Mouse (Mus musculus): ENCODE measurements around the gene Wdr13. TPM values are rescaled to one million over a fixed set of nuclear protein-coding genes. Genes with fewer than 3 reads are reported as not detected.

Gene Wdr13
- 17.1 and 25.7 TPM in 2 replicates for total RNA-seq (2012; rRNA removed)

DNA sequence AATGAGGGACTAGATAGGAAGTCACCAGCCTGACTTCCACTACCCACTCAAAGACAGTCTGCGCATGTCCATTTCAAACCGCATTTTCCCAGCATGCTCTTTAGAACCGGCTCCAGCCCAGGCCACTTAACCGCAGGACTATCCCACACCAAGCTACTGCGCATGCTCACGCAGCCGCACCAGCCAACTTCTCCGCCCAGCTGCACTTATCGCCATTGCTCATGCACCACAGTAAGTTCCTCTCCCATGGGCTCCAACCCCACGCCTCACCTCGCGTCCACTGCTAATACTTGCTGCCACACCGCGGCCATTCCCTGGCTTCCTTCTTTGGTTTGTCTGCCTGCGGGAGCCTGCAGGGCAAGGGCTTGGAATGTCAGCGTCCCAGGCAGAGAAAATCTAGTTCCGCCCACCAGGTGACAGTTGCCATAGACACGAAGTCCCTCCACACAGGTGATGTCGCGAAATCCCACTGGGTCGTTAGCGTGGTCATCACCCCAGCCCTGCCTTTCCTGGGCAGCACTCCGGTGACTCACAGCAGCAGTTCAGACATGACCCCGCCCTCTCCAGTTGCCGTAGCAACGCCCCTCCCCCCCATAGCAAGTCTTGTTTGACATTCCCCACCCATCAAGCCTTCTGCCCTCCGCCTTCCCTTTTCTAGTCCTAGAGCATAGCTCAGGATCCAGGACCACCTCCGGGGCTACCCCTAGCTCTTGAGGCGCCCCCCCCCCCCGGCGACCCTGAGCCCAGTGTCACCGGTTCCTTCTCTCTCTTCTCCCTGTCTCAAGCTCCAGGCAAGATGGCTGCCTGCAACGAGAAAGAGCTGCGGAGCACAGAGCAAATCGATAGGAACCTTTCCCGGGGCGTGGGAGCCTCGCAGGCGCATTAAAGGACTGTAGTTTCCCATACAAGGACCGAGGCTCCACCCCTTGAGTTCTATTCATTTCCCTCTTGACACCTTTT lies at the start of gene Wdr13:
Gene Wdr13 (minus strand): TSS at position 876 of the 960 bp plus-strand sequence.
- H3K9me3 ChIP-seq (ENCODE audit: control insufficient read depth, insufficient read depth, low read depth, low read length): no peaks in the 10 kb centered on the region

DNA sequence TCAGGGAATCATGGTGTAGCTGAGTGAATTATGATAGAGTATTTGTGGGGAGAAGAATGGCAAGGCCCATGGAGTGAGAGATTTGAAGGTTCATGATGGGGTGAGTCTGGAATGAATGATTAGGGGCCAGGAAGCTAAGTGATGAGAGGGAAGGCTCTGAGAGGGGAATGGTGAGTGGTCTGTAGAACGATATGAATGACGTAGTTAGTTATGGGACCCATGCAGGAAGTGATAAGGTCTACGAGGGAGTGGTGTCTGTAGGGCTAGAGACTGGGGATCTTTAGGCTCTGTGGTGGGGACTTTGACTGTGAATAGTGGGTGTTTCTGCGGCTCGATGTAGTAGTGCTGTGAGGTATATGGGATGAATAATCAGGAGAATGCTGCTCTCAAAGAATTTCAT lies 47.0 kb upstream of the Wdr13 start:
- Histone ChIP-seq H3K4me3 (ENCODE audit: insufficient read depth in 1 of 2, low read depth in 1 of 2, low read length in 2 of 2, poor library complexity in 1 of 2, severe bottlenecking in 1 of 2) (no peak overlapping the region), H3K9me3 (ENCODE audit: control insufficient read depth, insufficient read depth, low read depth, low read length) (no peaks in the 10 kb centered on the region), H3K9ac (ENCODE audit: insufficient read depth, low read depth, low read length, poor library complexity, severe bottlenecking) (no peak overlapping the region), H3K4me1 (ENCODE audit: control insufficient read depth in 2 of 2, insufficient read depth in 2 of 2, low read length in 2 of 2, poor library complexity in 1 of 2) (peaks cover 5 to 6% of the 10 kb centered on the region in 2 experiments; a peak in 3 of 4 replicates), H3K27ac (ENCODE audit: insufficient read depth, low read depth, low read length, poor library complexity, severe bottlenecking) (no peak overlapping the region), H3K36me3 (ENCODE audit: control insufficient read depth, insufficient read depth, low read length, poor library complexity, severe bottlenecking) (no peaks in the 10 kb centered on the region)
- DNase-seq (ENCODE audit: low read depth, low spot score): no peak
- in situ Hi-C loops (cut with MboI; ENCODE audit: low sequenced_read_pairs in 2 of 2, unreplicated experiment in 2 of 2): no loop called here
- TF ChIP-seq CHD2 (IDR thresholded peaks at IDR 0.05; ENCODE audit: low read depth, low read length) (no peak), ZC3H11A (IDR thresholded peaks at IDR 0.05; ENCODE audit: borderline replicate concordance, low read depth, low read length) (no peak), HCFC1 (IDR thresholded peaks at IDR 0.05; ENCODE audit: borderline replicate concordance, insufficient read depth, low read length) (no peak), ZNF384 (IDR thresholded peaks at IDR 0.05; ENCODE audit: low read depth, low read length) (no peak), MAFK (IDR thresholded peaks at IDR 0.05; ENCODE audit: insufficient read depth, low read depth, low read length) (no peak)

More for the DNA sequence above, at the start of gene Wdr13:
- Histone ChIP-seq H3K4me1 (ENCODE audit: control insufficient read depth in 2 of 2, insufficient read depth in 2 of 2, low read length in 2 of 2, poor library complexity in 1 of 2) (no peaks in the 10 kb centered on the region), H3K27ac (ENCODE audit: insufficient read depth, low read depth, low read length, poor library complexity, severe bottlenecking) (peak within 1 kb of the TSS; percentile 72), H3K36me3 (ENCODE audit: control insufficient read depth, insufficient read depth, low read length, poor library complexity, severe bottlenecking) (peaks cover 6% of the 10 kb centered on the region; the same call in 1 of the 2 replicates), H3K9ac (ENCODE audit: insufficient read depth, low read depth, low read length, poor library complexity, severe bottlenecking) (peak within 1 kb of the TSS; percentile 71), H3K4me3 (ENCODE audit: insufficient read depth in 1 of 2, low read depth in 1 of 2, low read length in 2 of 2, poor library complexity in 1 of 2, severe bottlenecking in 1 of 2) (peak within 1 kb of the TSS; percentile 86 to 92)
- in situ Hi-C loops (cut with MboI; ENCODE audit: low sequenced_read_pairs in 2 of 2, unreplicated experiment in 2 of 2): no loop called here
- peak; percentile 66 for DNase-seq (ENCODE audit: low read depth, low spot score)
- no peak for TF ChIP-seq ZNF384 (IDR thresholded peaks at IDR 0.05; ENCODE audit: low read depth, low read length)
- no peak for TF ChIP-seq HCFC1 (IDR thresholded peaks at IDR 0.05; ENCODE audit: borderline replicate concordance, insufficient read depth, low read length)
- TF ChIP-seq MAFK (IDR thresholded peaks at IDR 0.05; ENCODE audit: insufficient read depth, low read depth, low read length): no peak
- TF ChIP-seq CHD2 (IDR thresholded peaks at IDR 0.05; ENCODE audit: low read depth, low read length): no peak
- TF ChIP-seq ZC3H11A (IDR thresholded peaks at IDR 0.05; ENCODE audit: borderline replicate concordance, low read depth, low read length): no peak

DNA sequence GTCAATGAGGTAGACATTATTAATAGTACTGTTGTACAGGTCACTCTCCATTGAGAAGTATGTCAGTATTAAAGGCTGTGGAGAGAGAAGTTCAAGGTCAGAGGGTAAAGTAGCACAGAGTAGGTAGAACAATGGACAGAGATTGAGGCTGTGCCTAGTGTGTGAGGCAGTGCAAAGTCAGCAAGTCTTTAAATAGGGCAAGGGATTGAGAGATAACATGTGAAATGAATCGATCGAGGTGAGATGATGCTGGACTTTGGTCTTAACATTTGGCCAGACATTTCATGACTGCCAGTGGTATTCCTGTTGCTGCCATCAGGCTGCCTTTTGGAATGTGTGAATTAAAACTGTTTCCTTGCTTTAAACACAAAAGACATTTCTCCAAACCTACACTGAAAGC lies 46.2 kb upstream of the Wdr13 start:
- Histone ChIP-seq H3K36me3 (ENCODE audit: control insufficient read depth, insufficient read depth, low read length, poor library complexity, severe bottlenecking) (peaks cover 3% of the 10 kb centered on the region), H3K4me1 (ENCODE audit: control insufficient read depth in 2 of 2, insufficient read depth in 2 of 2, low read length in 2 of 2, poor library complexity in 1 of 2) (peaks cover 6% of the 10 kb centered on the region in 2 experiments; a peak in 3 of 4 replicates), H3K27ac (ENCODE audit: insufficient read depth, low read depth, low read length, poor library complexity, severe bottlenecking) (no peak overlapping the region), H3K4me3 (ENCODE audit: insufficient read depth in 1 of 2, low read depth in 1 of 2, low read length in 2 of 2, poor library complexity in 1 of 2, severe bottlenecking in 1 of 2) (no peak overlapping the region), H3K9ac (ENCODE audit: insufficient read depth, low read depth, low read length, poor library complexity, severe bottlenecking) (no peak overlapping the region), H3K9me3 (ENCODE audit: control insufficient read depth, insufficient read depth, low read depth, low read length) (no peaks in the 10 kb centered on the region)
- DNase-seq (ENCODE audit: low read depth, low spot score): no peak
- TF ChIP-seq ZC3H11A (IDR thresholded peaks at IDR 0.05; ENCODE audit: borderline replicate concordance, low read depth, low read length) (no peak), CHD2 (IDR thresholded peaks at IDR 0.05; ENCODE audit: low read depth, low read length) (no peak), HCFC1 (IDR thresholded peaks at IDR 0.05; ENCODE audit: borderline replicate concordance, insufficient read depth, low read length) (no peak), MAFK (IDR thresholded peaks at IDR 0.05; ENCODE audit: insufficient read depth, low read depth, low read length) (no peak), ZNF384 (IDR thresholded peaks at IDR 0.05; ENCODE audit: low read depth, low read length) (no peak)
- in situ Hi-C loops (cut with MboI; ENCODE audit: low sequenced_read_pairs in 2 of 2, unreplicated experiment in 2 of 2): no loop called here

- Histone ChIP-seq H3K4me1 (ENCODE audit: control insufficient read depth in 2 of 2, insufficient read depth in 2 of 2, low read length in 2 of 2, poor library complexity in 1 of 2) (peaks cover 0 to 4% of the 10 kb centered on the region in 2 experiments; a peak in 1 of 4 replicates), H3K27ac (ENCODE audit: insufficient read depth, low read depth, low read length, poor library complexity, severe bottlenecking) (peak within 1 kb of the TSS; percentile 89), H3K9ac (ENCODE audit: insufficient read depth, low read depth, low read length, poor library complexity, severe bottlenecking) (peak within 1 kb of the TSS; percentile 85), H3K9me3 (ENCODE audit: control insufficient read depth, insufficient read depth, low read depth, low read length) (no peaks in the 10 kb centered on the region), H3K36me3 (ENCODE audit: control insufficient read depth, insufficient read depth, low read length, poor library complexity, severe bottlenecking) (peaks cover 11% of the 10 kb centered on the region), H3K4me3 (ENCODE audit: insufficient read depth in 1 of 2, low read depth in 1 of 2, low read length in 2 of 2, poor library complexity in 1 of 2, severe bottlenecking in 1 of 2) (peak within 1 kb of the TSS; percentile 79 to 94)
- in situ Hi-C loops (cut with MboI; ENCODE audit: low sequenced_read_pairs in 2 of 2, unreplicated experiment in 2 of 2): no loop called here
- DNase-seq (ENCODE audit: low read depth, low spot score): peak; percentile 78
- TF ChIP-seq MAFK (IDR thresholded peaks at IDR 0.05; ENCODE audit: insufficient read depth, low read depth, low read length) (no peak), ZNF384 (IDR thresholded peaks at IDR 0.05; ENCODE audit: low read depth, low read length) (no peak)
Observed at GRCm38 (mm10) chrX:8175504-8176385, 43.1 kb upstream of the Wdr13 start, which contains the start of gene Tbc1d25. Tbc1d25 (minus strand) TSS chrX:8176181.

All from ES-E14 (cell line).